Mouse (Mus musculus): ENCODE results near the gene Iqch. TPM values are rescaled to one million over a fixed set of nuclear protein-coding genes. Genes with fewer than 3 reads are reported as not detected.
A peak's percentile ranks its signal among the peaks of the same experiment; 100 is the strongest.

Gene Iqch
- polyA plus RNA-seq, 1 experiment from 2014 or later: 0.13 TPM

GRCm38 (mm10) chr9:63609776-63610175, 7.5 kb upstream of the Iqch start:
- ATAC-seq (ENCODE audit: insufficient number of reproducible peaks, low FRiP score, low TSS enrichment, low read depth): no peak
- Histone ChIP-seq H3K4me1 (peaks cover 52% of the 10 kb centered on the region), H3K4me3 (no peak overlapping the region), H3K4me2 (no peak overlapping the region), H3K9me3 (no peaks in the 10 kb centered on the region), H3K27me3 (no peaks in the 10 kb centered on the region), H3K27ac (0 out of 2 replicates have a peak overlapping the region, but pooled peaks have one; percentile 85), H3K9ac (no peak overlapping the region), H3K36me3 (no peaks in the 10 kb centered on the region)
- 92% methylated on average over 2 of the region's 2 CpGs for WGBS

- H3K9me3 ChIP-seq: no peaks in the 10 kb centered on the region
- H3K9ac ChIP-seq: no peak overlapping the region
- H3K36me3 ChIP-seq: no peaks in the 10 kb centered on the region
- 0 out of 2 replicates have a peak overlapping the region, but pooled peaks have one; percentile 22 for H3K27ac ChIP-seq
- no peaks in the 10 kb centered on the region for H3K27me3 ChIP-seq
- peaks cover 47% of the 10 kb centered on the region for H3K4me1 ChIP-seq
- H3K4me2 ChIP-seq: no peak overlapping the region
- ATAC-seq (ENCODE audit: insufficient number of reproducible peaks, low FRiP score, low TSS enrichment, low read depth): no peak
- WGBS: 70% methylated on average over 8 of the region's 8 CpGs
- no peak overlapping the region for H3K4me3 ChIP-seq
Measured at GRCm38 (mm10) chr9:63609246-63609645, 7.0 kb upstream of the Iqch start.

GRCm38 (mm10) chr9:63608006-63608405, 5.7 kb upstream of the Iqch start:
- no peaks in the 10 kb centered on the region for H3K36me3 ChIP-seq
- no peaks in the 10 kb centered on the region for H3K9me3 ChIP-seq
- no peak overlapping the region for H3K9ac ChIP-seq
- 64% methylated on average over 6 of the region's 6 CpGs for WGBS
- no peaks in the 10 kb centered on the region for H3K27me3 ChIP-seq
- H3K4me2 ChIP-seq: no peak overlapping the region
- H3K27ac ChIP-seq: no peak overlapping the region
- H3K4me3 ChIP-seq: no peak overlapping the region
- ATAC-seq (ENCODE audit: insufficient number of reproducible peaks, low FRiP score, low TSS enrichment, low read depth): no peak
- H3K4me1 ChIP-seq: peaks cover 47% of the 10 kb centered on the region

GRCm38 (mm10) chr9:63606594-63606993, 4.3 kb upstream of the Iqch start:
- ATAC-seq (ENCODE audit: insufficient number of reproducible peaks, low FRiP score, low TSS enrichment, low read depth): no peak
- WGBS: 58% methylated on average over 2 of the region's 2 CpGs
- Histone ChIP-seq H3K4me1 (peaks cover 40% of the 10 kb centered on the region), H3K4me2 (no peak overlapping the region), H3K27ac (no peak overlapping the region), H3K9ac (no peak overlapping the region), H3K4me3 (no peak overlapping the region), H3K36me3 (no peaks in the 10 kb centered on the region), H3K9me3 (no peaks in the 10 kb centered on the region), H3K27me3 (no peaks in the 10 kb centered on the region)

DNA sequence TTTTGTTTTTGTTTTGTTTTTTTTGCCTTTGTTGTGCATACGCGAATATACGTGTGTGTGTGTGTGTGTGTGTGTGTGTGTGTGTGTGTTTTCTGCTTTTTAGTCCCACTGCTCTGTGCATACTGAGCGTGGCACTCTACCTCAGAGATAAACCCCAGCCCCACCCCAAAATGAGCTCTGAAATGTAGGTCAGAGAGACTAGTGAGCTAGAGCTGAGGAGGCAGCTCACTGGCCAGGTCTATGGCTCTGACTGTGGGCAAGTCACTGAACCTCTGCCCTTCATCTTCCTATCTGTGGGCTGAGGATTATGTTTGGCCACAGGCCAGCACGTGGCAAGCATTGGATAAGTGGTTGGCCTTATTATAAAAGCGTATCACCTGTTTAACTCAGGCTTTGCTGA, 1.6 kb upstream of the Iqch start:
- H3K4me2 ChIP-seq: peak overlapping the region; percentile 70; the same call in 1 of the 2 replicates
- no peaks in the 10 kb centered on the region for H3K9me3 ChIP-seq
- no peaks in the 10 kb centered on the region for H3K27me3 ChIP-seq
- no peak overlapping the region for H3K27ac ChIP-seq
- no peak overlapping the region for H3K9ac ChIP-seq
- no peak for ATAC-seq (ENCODE audit: insufficient number of reproducible peaks, low FRiP score, low TSS enrichment, low read depth)
- peaks cover 21% of the 10 kb centered on the region for H3K4me1 ChIP-seq
- H3K4me3 ChIP-seq: peak overlapping the region; percentile 82; the same call in 1 of the 2 replicates
- WGBS: 61% methylated on average over 6 of the region's 6 CpGs
- no peaks in the 10 kb centered on the region for H3K36me3 ChIP-seq

GRCm38 (mm10) chr9:63596660-63597059, 5.6 kb downstream of the Iqch start:
- H3K36me3 ChIP-seq: no peaks in the 10 kb centered on the region
- ATAC-seq (ENCODE audit: insufficient number of reproducible peaks, low FRiP score, low TSS enrichment, low read depth): peak; percentile 48; the same call in 1 of the 2 replicates
- H3K4me2 ChIP-seq: 0 out of 2 replicates have a peak overlapping the region, but pooled peaks have one; percentile 8
- no peak overlapping the region for H3K4me3 ChIP-seq
- H3K4me1 ChIP-seq: peaks cover 23% of the 10 kb centered on the region
- peak overlapping the region; percentile 59; the same call in 1 of the 2 replicates for H3K27ac ChIP-seq
- 27% methylated on average over 9 of the region's 9 CpGs for WGBS
- no peaks in the 10 kb centered on the region for H3K27me3 ChIP-seq
- no peak overlapping the region for H3K9ac ChIP-seq
- H3K9me3 ChIP-seq: no peaks in the 10 kb centered on the region

GRCm38 (mm10) chr9:63595652-63596051, 6.6 kb downstream of the Iqch start:
- Histone ChIP-seq H3K4me3 (no peak overlapping the region), H3K27ac (no peak overlapping the region), H3K9me3 (no peaks in the 10 kb centered on the region), H3K36me3 (no peaks in the 10 kb centered on the region), H3K9ac (no peak overlapping the region), H3K4me1 (peaks cover 23% of the 10 kb centered on the region), H3K27me3 (no peaks in the 10 kb centered on the region), H3K4me2 (no peak overlapping the region)
- no peak for ATAC-seq (ENCODE audit: insufficient number of reproducible peaks, low FRiP score, low TSS enrichment, low read depth)
- 52% methylated on average over 8 of the region's 8 CpGs for WGBS

DNA sequence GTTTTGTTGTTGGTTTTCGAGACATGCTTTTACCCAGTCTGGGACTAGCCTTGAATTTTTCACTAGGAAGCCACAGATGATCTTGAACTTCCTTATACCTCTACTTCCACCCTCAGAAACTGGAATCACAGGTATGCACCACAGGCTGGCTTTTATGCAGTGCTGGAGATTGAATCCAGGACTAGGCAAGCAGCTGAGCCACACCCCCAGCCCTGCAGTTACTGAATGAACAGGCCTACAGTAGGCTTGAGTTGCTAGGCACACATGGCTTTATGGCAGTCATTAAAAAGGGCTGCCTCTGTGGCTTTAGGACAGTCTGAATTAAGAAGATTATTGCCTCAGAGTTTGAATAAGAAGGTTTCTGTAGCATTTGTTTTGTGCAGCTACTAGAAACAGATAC, 7.3 kb downstream of the Iqch start:
- WGBS: 82% methylated on average over 1 of the region's 1 CpGs
- Histone ChIP-seq H3K9me3 (no peaks in the 10 kb centered on the region), H3K4me3 (no peak overlapping the region), H3K9ac (no peak overlapping the region), H3K4me1 (peaks cover 23% of the 10 kb centered on the region), H3K36me3 (no peaks in the 10 kb centered on the region), H3K4me2 (no peak overlapping the region), H3K27ac (no peak overlapping the region), H3K27me3 (no peaks in the 10 kb centered on the region)
- no peak for ATAC-seq (ENCODE audit: insufficient number of reproducible peaks, low FRiP score, low TSS enrichment, low read depth)

DNA sequence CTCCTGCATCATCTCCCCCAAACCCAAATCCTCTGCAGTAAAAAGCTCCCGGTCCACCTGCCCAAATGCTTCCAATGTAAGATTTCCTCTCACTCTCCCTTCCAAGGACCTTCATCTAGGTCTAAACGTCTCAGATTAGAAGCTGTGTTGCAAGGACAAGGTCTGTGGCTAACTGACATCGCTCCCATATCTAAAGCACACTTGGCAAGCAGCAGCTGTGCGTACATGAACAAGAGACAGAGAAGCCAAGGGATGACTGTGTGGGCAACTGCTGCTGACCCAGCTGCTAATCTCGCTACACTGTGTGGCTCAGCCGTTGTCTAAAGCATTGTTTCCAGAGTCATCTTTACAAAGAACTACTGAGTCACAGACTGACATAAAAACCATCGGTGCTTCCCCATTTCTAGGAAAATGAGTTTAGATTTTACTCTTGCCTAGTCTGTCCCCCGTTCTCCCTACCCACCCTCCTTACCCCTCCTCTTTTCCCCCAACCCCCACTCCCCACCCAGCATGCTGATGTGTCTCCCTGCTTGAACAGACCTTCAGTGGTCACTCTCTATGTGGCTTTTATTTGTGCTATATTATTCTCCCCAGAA, 10.5 kb downstream of the Iqch start:
- Histone ChIP-seq H3K4me2 (no peak overlapping the region), H3K36me3 (no peaks in the 10 kb centered on the region), H3K27me3 (no peaks in the 10 kb centered on the region), H3K4me3 (no peak overlapping the region), H3K9me3 (no peaks in the 10 kb centered on the region), H3K9ac (no peak overlapping the region), H3K27ac (no peak overlapping the region), H3K4me1 (peaks cover 18% of the 10 kb centered on the region)
- 90% methylated on average over 8 of the region's 8 CpGs for WGBS
- no peak for ATAC-seq (ENCODE audit: insufficient number of reproducible peaks, low FRiP score, low TSS enrichment, low read depth)

- ATAC-seq (ENCODE audit: insufficient number of reproducible peaks, low FRiP score, low TSS enrichment, low read depth): no peak
- H3K9me3 ChIP-seq: no peaks in the 10 kb centered on the region
- no peak overlapping the region for H3K9ac ChIP-seq
- peaks cover 6% of the 10 kb centered on the region for H3K4me1 ChIP-seq
- H3K27ac ChIP-seq: no peak overlapping the region
- H3K36me3 ChIP-seq: no peaks in the 10 kb centered on the region
- H3K27me3 ChIP-seq: no peaks in the 10 kb centered on the region
- WGBS: 77% methylated on average over 4 of the region's 4 CpGs
- H3K4me2 ChIP-seq: no peak overlapping the region
- no peak overlapping the region for H3K4me3 ChIP-seq
Measured at GRCm38 (mm10) chr9:63590592-63590991, 11.7 kb downstream of the Iqch start.

GRCm38 (mm10) chr9:63589209-63589608, 13.1 kb downstream of the Iqch start:
- no peak overlapping the region for H3K4me3 ChIP-seq
- WGBS: 27% methylated on average over 6 of the region's 6 CpGs

DNA sequence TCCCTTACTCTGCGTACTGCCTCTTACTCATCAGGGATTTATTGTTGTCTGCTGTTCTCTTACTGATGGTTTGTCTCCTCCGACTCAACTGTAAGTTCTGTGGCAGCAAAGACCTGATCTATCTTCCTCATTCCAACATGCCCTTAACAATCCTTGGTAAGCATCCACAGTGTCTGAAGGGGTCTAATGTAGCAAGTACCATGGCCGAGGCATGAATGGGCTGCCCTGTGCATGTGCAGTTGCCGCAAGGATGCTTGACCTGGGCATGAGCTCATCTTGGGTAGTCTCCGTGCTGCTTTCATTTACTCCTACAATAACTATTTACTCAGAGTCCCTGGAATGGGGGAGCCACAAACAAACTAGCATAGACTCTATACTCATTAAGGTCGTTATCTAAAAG, 17.0 kb downstream of the Iqch start:
- no peak overlapping the region for H3K4me2 ChIP-seq
- H3K27ac ChIP-seq: no peak overlapping the region
- no peak overlapping the region for H3K9ac ChIP-seq
- H3K36me3 ChIP-seq: no peaks in the 10 kb centered on the region
- H3K4me1 ChIP-seq: no peaks in the 10 kb centered on the region
- H3K9me3 ChIP-seq: no peaks in the 10 kb centered on the region
- H3K4me3 ChIP-seq: no peak overlapping the region
- ATAC-seq (ENCODE audit: insufficient number of reproducible peaks, low FRiP score, low TSS enrichment, low read depth): no peak
- no peaks in the 10 kb centered on the region for H3K27me3 ChIP-seq
- 86% methylated on average over 6 of the region's 6 CpGs for WGBS

More at GRCm38 (mm10) chr9:63589209-63589608, 13.1 kb downstream of the Iqch start:
- H3K4me2 ChIP-seq: no peak overlapping the region
- ATAC-seq (ENCODE audit: insufficient number of reproducible peaks, low FRiP score, low TSS enrichment, low read depth): no peak
- H3K9me3 ChIP-seq: no peaks in the 10 kb centered on the region
- no peak overlapping the region for H3K27ac ChIP-seq
- no peaks in the 10 kb centered on the region for H3K36me3 ChIP-seq
- H3K9ac ChIP-seq: no peak overlapping the region
- H3K4me1 ChIP-seq: no peaks in the 10 kb centered on the region
- no peaks in the 10 kb centered on the region for H3K27me3 ChIP-seq

GRCm38 (mm10) chr9:63581778-63582177, 20.5 kb downstream of the Iqch start:
- Histone ChIP-seq H3K27me3 (no peaks in the 10 kb centered on the region; the same call in 1 of the 2 replicates), H3K27ac (no peak overlapping the region)
- WGBS: 71% methylated on average over 4 of the region's 4 CpGs

More at GRCm38 (mm10) chr9:63581778-63582177, 20.5 kb downstream of the Iqch start:
- Histone ChIP-seq H3K4me2 (no peak overlapping the region), H3K4me1 (no peaks in the 10 kb centered on the region), H3K36me3 (no peaks in the 10 kb centered on the region), H3K9me3 (no peaks in the 10 kb centered on the region), H3K4me3 (no peak overlapping the region), H3K9ac (no peak overlapping the region)
- ATAC-seq (ENCODE audit: insufficient number of reproducible peaks, low FRiP score, low TSS enrichment, low read depth): no peak
